Mouse (Mus musculus) gastrocnemius, adult 8-10 months (tissue): ENCODE results near the gene Gm12394. TPM values are rescaled to one million over a fixed set of nuclear protein-coding genes. Genes with fewer than 3 reads are reported as not detected.
"Not testable (repeated sequence)": the region's sequence is repeated elsewhere in the genome, so short reads cannot be mapped to it uniquely, and the experiment has no call there.

ENCODE experiments used
- DNase-seq, 2 experiments: peaks; one replicate each; pipeline ENCODE4 v3.0.0; 2022; ENCODE audit warnings: low spot score in 2 of 2
- total RNA-seq, 4 experiments: library from RNA; stranded (reverse); gene quantifications; 2 replicates each; pipeline ENCODE4 v1.2.4; 2022

Gene Gm12394
- not detected for total RNA-seq

GRCm38 (mm10) chr4:42856671-42857070 is at the start of gene Gm12394:
Gene Gm12394 (minus strand): TSS chr4:42856771.
- not testable (repeated sequence) for DNase-seq

GRCm38 (mm10) chr4:42904966-42905365 is 48.4 kb upstream of the Gm12394 start:
- DNase-seq, result no peak

DNA sequence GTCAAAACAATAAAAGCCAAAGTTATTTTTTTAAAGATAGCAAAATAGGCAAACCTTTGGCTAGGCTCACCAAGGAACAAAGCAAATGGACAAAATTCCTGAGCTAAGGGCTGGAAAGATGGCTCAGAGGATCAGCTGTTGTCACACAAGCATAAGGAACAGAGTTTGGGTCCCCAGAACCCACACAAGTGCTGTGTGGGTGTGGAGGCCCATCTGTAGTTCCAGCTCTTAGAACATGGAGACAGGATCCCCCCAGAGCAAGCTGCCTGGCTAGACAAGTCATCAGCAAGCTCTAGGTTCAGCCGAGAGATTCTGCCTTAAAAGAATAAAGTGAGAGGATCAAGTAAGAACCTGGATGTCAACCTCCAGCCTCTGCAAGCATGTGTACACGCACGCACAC is 48.0 kb upstream of the Gm12394 start:
- no peak for DNase-seq

GRCm38 (mm10) chr4:42903942-42904341 is 47.4 kb upstream of the Gm12394 start:
- DNase-seq, result no peak

- DNase-seq, result no peak
These were observed 46.2 kb upstream of the Gm12394 start for GRCm38 (mm10) chr4:42902730-42903129.

- DNase-seq, result no peak
These were observed 45.6 kb upstream of the Gm12394 start for GRCm38 (mm10) chr4:42902174-42902573.

GRCm38 (mm10) chr4:42900878-42901277 is 44.3 kb upstream of the Gm12394 start:
- DNase-seq, result no peak

DNA sequence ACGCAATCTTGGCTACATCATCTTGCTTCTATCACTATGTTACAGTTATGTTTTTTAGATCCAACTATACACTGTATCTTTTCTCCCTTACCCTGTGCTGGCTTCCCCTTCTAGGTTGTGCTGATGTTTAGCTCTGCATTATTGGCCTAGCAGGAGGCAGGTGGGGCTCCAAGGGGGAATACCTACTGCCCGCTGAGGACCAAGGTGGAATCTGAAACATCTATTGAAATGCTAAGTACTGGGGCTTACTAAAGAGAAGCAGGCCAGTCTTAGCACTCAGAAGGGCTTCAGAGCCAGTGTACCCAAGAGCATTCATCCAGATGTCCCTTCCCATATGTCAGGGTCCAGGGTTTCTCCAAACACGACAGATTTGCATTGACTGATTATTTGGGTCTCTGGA is 42.3 kb upstream of the Gm12394 start:
- DNase-seq, result no peak

GRCm38 (mm10) chr4:42895118-42895517 is 38.5 kb upstream of the Gm12394 start:
- DNase-seq, result no peak

- DNase-seq, result no peak
These were observed 34.6 kb upstream of the Gm12394 start for GRCm38 (mm10) chr4:42891176-42891575.

DNA sequence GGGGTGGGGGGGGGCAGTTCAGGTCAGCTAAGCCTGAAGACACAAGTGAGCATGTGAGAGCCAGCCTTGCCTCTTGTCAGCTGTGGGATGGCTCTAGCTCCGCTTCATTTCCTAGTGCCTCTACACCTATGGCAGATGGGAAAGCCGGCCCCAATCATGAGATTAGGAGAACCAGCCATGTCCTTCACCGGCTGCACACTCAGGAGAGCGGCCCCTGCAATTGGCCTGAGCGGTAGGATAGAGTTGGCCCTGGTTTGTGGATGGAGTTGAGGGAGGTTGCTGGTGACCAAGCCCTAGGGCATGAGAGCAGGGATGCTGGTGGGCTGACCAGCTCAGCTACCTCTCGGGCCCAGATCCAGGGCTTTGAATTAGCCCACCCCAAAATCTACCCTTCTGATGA is 32.2 kb upstream of the Gm12394 start:
- DNase-seq, result no peak

DNA sequence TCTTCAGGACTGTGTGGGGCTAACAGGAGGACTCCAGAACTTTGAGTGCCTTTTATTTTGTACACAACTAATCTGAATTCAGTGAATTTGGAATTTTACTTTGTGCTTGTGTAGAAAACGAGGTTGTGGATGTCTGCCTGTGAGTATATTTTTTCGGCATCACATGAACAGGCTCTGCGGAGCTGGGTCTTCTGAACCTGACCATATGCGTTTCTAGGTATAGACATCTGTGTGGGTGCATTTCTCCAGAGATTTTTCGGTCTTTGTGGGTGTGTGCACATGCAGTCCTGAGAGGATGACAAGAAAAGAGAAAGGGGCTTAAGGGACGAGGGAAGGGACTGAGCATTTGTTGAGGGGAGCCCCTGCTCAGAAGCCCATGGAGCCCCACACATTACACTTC is 30.4 kb upstream of the Gm12394 start:
- DNase-seq, result no peak

DNA sequence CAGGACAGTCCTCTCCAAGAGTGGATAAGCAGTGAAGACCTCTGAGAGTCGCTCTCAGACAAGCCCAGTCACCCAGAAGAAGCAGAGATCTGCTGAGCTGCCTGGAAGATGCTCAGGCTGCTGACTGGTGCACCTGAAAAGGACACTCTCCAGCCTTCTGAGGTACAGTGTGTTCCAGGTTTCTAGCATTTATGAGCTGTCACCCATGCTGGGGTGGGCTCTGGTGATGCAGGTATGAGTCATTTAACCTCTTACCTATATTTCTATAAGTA is 24.0 kb upstream of the Gm12394 start:
- no peak for DNase-seq

GRCm38 (mm10) chr4:42879829-42880676 is 23.5 kb upstream of the Gm12394 start:
- DNase-seq, result no peak

- no peak for DNase-seq
These were observed 21.1 kb upstream of the Gm12394 start for GRCm38 (mm10) chr4:42877657-42878056.

GRCm38 (mm10) chr4:42876586-42877291 is 20.2 kb upstream of the Gm12394 start:
- DNase-seq, result no peak

DNA sequence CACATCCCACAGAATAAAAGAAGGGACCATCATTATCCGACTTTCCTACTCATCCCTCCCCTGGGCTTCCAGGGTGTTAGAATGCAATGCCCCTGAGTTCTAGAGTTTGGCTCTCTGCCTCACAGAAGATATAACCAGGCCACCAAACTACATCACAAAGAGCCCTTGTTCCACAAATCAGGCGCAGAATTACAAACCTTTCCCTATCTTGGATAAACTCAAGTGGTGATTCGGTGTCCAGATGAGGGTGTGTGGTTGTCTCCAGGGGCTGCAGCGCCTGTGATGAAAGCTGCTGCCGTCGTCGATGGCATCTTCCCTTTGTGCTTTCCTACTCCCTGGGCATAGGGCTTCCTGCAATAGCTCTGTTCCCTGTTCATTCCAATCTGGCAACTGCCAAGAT is 17.6 kb upstream of the Gm12394 start, which contains the start of gene Fam205c:
Gene Fam205c, minus strand, starts transcription at position 101 of the 400 bp plus-strand sequence.
- DNase-seq, result no peak

- no peak for DNase-seq
These were observed 16.3 kb upstream of the Gm12394 start for GRCm38 (mm10) chr4:42872746-42873435.

GRCm38 (mm10) chr4:42872151-42872550 is 15.6 kb upstream of the Gm12394 start:
- no peak for DNase-seq

DNA sequence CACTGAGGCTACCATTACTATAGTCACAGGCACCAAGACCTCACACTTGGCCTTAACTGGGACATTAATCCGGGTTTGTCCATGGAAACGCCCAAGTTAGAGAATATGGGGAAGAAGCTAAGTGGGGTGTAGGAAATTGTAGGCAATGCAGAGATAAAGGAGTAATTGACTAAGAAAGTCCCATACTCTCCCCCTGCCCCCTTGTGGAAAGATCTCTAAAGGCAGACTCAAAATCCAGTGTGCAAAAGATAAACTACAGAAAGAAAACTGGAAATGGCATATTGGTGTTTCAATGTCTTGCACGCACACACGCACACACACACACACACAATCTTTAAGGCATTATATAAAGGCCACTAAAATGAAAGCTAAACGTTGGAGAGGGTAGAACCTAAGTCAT is 14.2 kb upstream of the Gm12394 start:
- DNase-seq, result no peak

GRCm38 (mm10) chr4:42868193-42868592 is 11.6 kb upstream of the Gm12394 start:
- DNase-seq, result no peak

DNA sequence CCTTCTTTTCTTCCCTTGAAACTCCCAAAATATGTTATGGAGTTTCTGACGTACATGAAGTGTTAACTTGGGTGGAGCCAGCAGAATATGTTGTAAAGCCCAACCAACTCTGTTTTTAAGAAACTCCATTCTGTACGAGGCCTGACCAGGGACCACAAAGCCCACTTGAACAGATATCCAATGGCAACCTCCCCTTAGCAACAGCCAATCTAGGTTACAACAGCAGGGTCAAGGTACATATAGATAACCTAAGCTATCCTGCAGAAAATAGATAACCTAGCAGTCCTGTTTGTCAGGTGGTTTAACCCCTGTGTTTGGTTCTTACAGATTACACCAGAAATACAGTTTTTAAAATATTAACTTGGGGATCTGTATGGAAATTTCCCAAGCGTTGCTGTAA is 10.8 kb upstream of the Gm12394 start:
- no peak for DNase-seq
